ENCODE assay signal across 14 mouse cellular contexts in genomic region chr4:136943175-136943574, GRCm38 (mm10). TPM values are rescaled to one million over a fixed set of nuclear protein-coding genes. Genes with fewer than 3 reads are reported as not detected.
DNase-seq lines count a peak whose midpoint lies in the region; ATAC-seq and TF ChIP-seq lines count a peak whose summit lies in the region.
"Had no signal": no experiment of that assay in that cellular context is flagged by ENCODE, and none has a peak within 500 bp of the region (broad histone marks: within the 10 kb centered on the region; RNA-seq: fewer than 3 reads in every experiment).

No protein-coding gene starts in this region.

- no peak for DNase-seq in heart, postnatal 4 days
- DNase-seq in embryonic facial prominence, embryonic 10.5 days (ENCODE audit: low spot score) = no peak
- DNase-seq in layer of hippocampus, adult 11-12 months (ENCODE audit: low spot score) = no peak
- DNase-seq: forebrain, postnatal 0 days; kidney, adult 11 months; thymus, postnatal 14 days had no signal

- H3K36me3 ChIP-seq in heart, embryonic 14.5 days (ENCODE audit: control insufficient read depth, insufficient read depth, low read length) = no peaks in the 10 kb centered on the region
- H3K36me3 ChIP-seq in E14TG2a.4 (ENCODE audit: insufficient read depth, low read length) = no peaks in the 10 kb centered on the region
- H3K36me3 ChIP-seq in embryonic facial prominence, embryonic 10.5 days (replicated peaks) = no peaks in the 10 kb centered on the region
- no peaks in the 10 kb centered on the region for H3K36me3 ChIP-seq in midbrain, embryonic 13.5 days
- H3K36me3 ChIP-seq in forebrain, embryonic 16.5 days (ENCODE audit: control insufficient read depth, insufficient read depth) = no peaks in the 10 kb centered on the region
- H3K36me3 ChIP-seq in kidney, embryonic 15.5 days = no peaks in the 10 kb centered on the region

- H3K27me3 ChIP-seq in heart, embryonic 14.5 days (ENCODE audit: control insufficient read depth, insufficient read depth, low read length) = peaks cover 95% of the 10 kb centered on the region
- peaks cover 98% of the 10 kb centered on the region for H3K27me3 ChIP-seq in E14TG2a.4 (ENCODE audit: insufficient read depth, low read length)
- H3K27me3 ChIP-seq in embryonic facial prominence, embryonic 10.5 days (replicated peaks; ENCODE audit: low read depth, poor library complexity, severe bottlenecking) = peaks cover 88% of the 10 kb centered on the region
- H3K27me3 ChIP-seq in midbrain, embryonic 13.5 days = peaks cover 88% of the 10 kb centered on the region
- 0 out of 2 replicates have a peak, but pooled peaks cover 2% of the 10 kb centered on the region for H3K27me3 ChIP-seq in forebrain, embryonic 16.5 days (replicated peaks; ENCODE audit: control insufficient read depth, insufficient read depth, low read length)
- H3K27me3 ChIP-seq in kidney, embryonic 15.5 days = peaks cover 68% of the 10 kb centered on the region

- H3K4me2 ChIP-seq in heart, embryonic 14.5 days (ENCODE audit: low read length) = peak overlapping the region; percentile 40
- H3K4me2 ChIP-seq in midbrain, embryonic 13.5 days (replicated peaks) = peak overlapping the region; percentile 38
- H3K4me2 ChIP-seq in forebrain, embryonic 16.5 days (ENCODE audit: low read length) = no peak overlapping the region
- H3K4me2 ChIP-seq in kidney, embryonic 15.5 days = no peak overlapping the region

- peaks cover 2 to 8% of the 10 kb centered on the region in 2 experiments; a peak in 2 of 4 replicates for H3K4me1 ChIP-seq in heart, embryonic 14.5 days (ENCODE audit: control insufficient read depth in 2 of 2, insufficient read depth in 2 of 2, low read length in 2 of 2)
- peaks cover 38% of the 10 kb centered on the region for H3K4me1 ChIP-seq in E14TG2a.4 (replicated peaks; ENCODE audit: low read depth, low read length)
- H3K4me1 ChIP-seq in embryonic facial prominence, embryonic 10.5 days = peaks cover 47% of the 10 kb centered on the region
- peaks cover 38% of the 10 kb centered on the region for H3K4me1 ChIP-seq in midbrain, embryonic 13.5 days (replicated peaks)
- peaks cover 16% of the 10 kb centered on the region for H3K4me1 ChIP-seq in forebrain, embryonic 16.5 days (replicated peaks; ENCODE audit: control insufficient read depth, insufficient read depth, low read length)
- H3K4me1 ChIP-seq in kidney, embryonic 15.5 days = peaks cover 20% of the 10 kb centered on the region

- WGBS in heart, embryonic 14.5 days = 17% methylated on average over 13 of the region's 13 CpGs
- 21% methylated on average over 13 of the region's 13 CpGs for WGBS in embryonic facial prominence, embryonic 10.5 days
- 24% methylated on average over 13 of the region's 13 CpGs for WGBS in midbrain, embryonic 13.5 days
- WGBS in forebrain, embryonic 16.5 days = 28% methylated on average over 13 of the region's 13 CpGs
- 20% methylated on average over 13 of the region's 13 CpGs for WGBS in kidney, embryonic 15.5 days

- H3K9me3 ChIP-seq in heart, embryonic 14.5 days (ENCODE audit: control insufficient read depth, low read length) = no peaks in the 10 kb centered on the region
- no peaks in the 10 kb centered on the region for H3K9me3 ChIP-seq in E14TG2a.4 (ENCODE audit: low read length)
- no peaks in the 10 kb centered on the region for H3K9me3 ChIP-seq in embryonic facial prominence, embryonic 10.5 days
- no peaks in the 10 kb centered on the region for H3K9me3 ChIP-seq in midbrain, embryonic 13.5 days
- no peaks in the 10 kb centered on the region for H3K9me3 ChIP-seq in forebrain, embryonic 16.5 days (ENCODE audit: control insufficient read depth, low read length)
- no peaks in the 10 kb centered on the region for H3K9me3 ChIP-seq in kidney, embryonic 15.5 days (replicated peaks)

- no peak overlapping the region for H3K4me3 ChIP-seq in heart, embryonic 14.5 days (ENCODE audit: control insufficient read depth in 1 of 2, insufficient read depth in 1 of 2, low read depth in 1 of 2, low read length in 2 of 2)
- peak overlapping the region; percentile 67 for H3K4me3 ChIP-seq in E14TG2a.4 (replicated peaks; ENCODE audit: low read length)
- peak overlapping the region; percentile 36; the same call in 1 of the 2 replicates for H3K4me3 ChIP-seq in embryonic facial prominence, embryonic 10.5 days
- H3K4me3 ChIP-seq in midbrain, embryonic 13.5 days (replicated peaks) = no peak overlapping the region
- no peak overlapping the region for H3K4me3 ChIP-seq in forebrain, embryonic 16.5 days (replicated peaks; ENCODE audit: low read length)
- H3K4me3 ChIP-seq in kidney, embryonic 15.5 days (replicated peaks) = no peak overlapping the region
- H3K4me3 ChIP-seq: gastrocnemius, adult 2 months had no signal

- ATAC-seq in heart, embryonic 14.5 days (ENCODE audit: insufficient number of reproducible peaks, insufficient read depth, low FRiP score, low read depth) = no peak
- no peak for ATAC-seq in midbrain, embryonic 13.5 days
- no peak for ATAC-seq in forebrain, embryonic 16.5 days
- no peak for ATAC-seq in kidney, embryonic 15.5 days (replicated peaks; ENCODE audit: low FRiP score)
- ATAC-seq: forebrain, postnatal 0 days had no signal

- H3K27ac ChIP-seq in heart, embryonic 14.5 days (replicated peaks in 1 of 2; ENCODE audit: control insufficient read depth in 1 of 2, insufficient read depth in 1 of 2, low read depth in 2 of 2, low read length in 2 of 2) = no peak overlapping the region
- H3K27ac ChIP-seq in embryonic facial prominence, embryonic 10.5 days (replicated peaks) = no peak overlapping the region
- peak overlapping the region; percentile 68 for H3K27ac ChIP-seq in midbrain, embryonic 13.5 days
- H3K27ac ChIP-seq in forebrain, embryonic 16.5 days (ENCODE audit: low read length) = no peak overlapping the region
- H3K27ac ChIP-seq in kidney, embryonic 15.5 days = no peak overlapping the region
- H3K27ac ChIP-seq: gastrocnemius, adult 2 months; liver, embryonic 14.5 days had no signal

- TF ChIP-seq CTCF in E14TG2a.4 (conservative IDR thresholded peaks at IDR 0.05; ENCODE audit: low read length) = no peak

- no peak overlapping the region for H3K9ac ChIP-seq in heart, embryonic 14.5 days (ENCODE audit: low read length)
- H3K9ac ChIP-seq in midbrain, embryonic 13.5 days (replicated peaks) = peak overlapping the region; percentile 44; the same call in 1 of the 2 replicates
- no peak overlapping the region for H3K9ac ChIP-seq in forebrain, embryonic 16.5 days (replicated peaks; ENCODE audit: low read depth, low read length)
- no peak overlapping the region for H3K9ac ChIP-seq in kidney, embryonic 15.5 days
- H3K9ac ChIP-seq: forebrain, postnatal 0 days; liver, embryonic 14.5 days had no signal

RNA-seq across cellular contexts. Expression of gene Epha8, which starts 13.4 kb away (rescaled TPM):
- polyA plus RNA-seq in heart, embryonic 14.5 days (2014; fragmentation: Nextera tagmentation; extraction: Ambion mirVana) = not detected in 2 replicates
- total RNA-seq in heart, postnatal 4 days (2021) = not detected
- polyA plus RNA-seq in embryonic facial prominence, embryonic 10.5 days (2016; fragmentation: Nextera tagmentation; extraction: Ambion mirVana) = 0.88 and 1.1 TPM in 2 replicates
- polyA plus RNA-seq in midbrain, embryonic 13.5 days (2015; fragmentation: Nextera tagmentation; extraction: Ambion mirVana) = 11.4 and 16.0 TPM in 2 replicates
- polyA plus RNA-seq in forebrain, embryonic 16.5 days (2015; fragmentation: Nextera tagmentation; extraction: Ambion mirVana) = 3.7 and 6.7 TPM in 2 replicates
- 0.19 and 0.21 TPM in 2 replicates for polyA plus RNA-seq in kidney, embryonic 15.5 days (2015; fragmentation: Nextera tagmentation; extraction: Ambion mirVana)
- total RNA-seq: gastrocnemius, adult 2 months; megakaryocyte-erythroid progenitor cell, adult 5-6 weeks had no signal

RNA-seq across cellular contexts. Expression of gene C1qa, which starts 44.6 kb away (rescaled TPM):
- polyA plus RNA-seq in heart, embryonic 14.5 days (2014; fragmentation: Nextera tagmentation; extraction: Ambion mirVana) = 23.2 and 26.5 TPM in 2 replicates
- total RNA-seq in heart, postnatal 4 days (2021) = 10 to 100 TPM; 14.5 to 14.7 TPM
- 4.6 and 8.1 TPM in 2 replicates for polyA plus RNA-seq in embryonic facial prominence, embryonic 10.5 days (2016; fragmentation: Nextera tagmentation; extraction: Ambion mirVana)
- polyA plus RNA-seq in midbrain, embryonic 13.5 days (2015; fragmentation: Nextera tagmentation; extraction: Ambion mirVana) = 14.4 and 16.5 TPM in 2 replicates
- polyA plus RNA-seq in forebrain, embryonic 16.5 days (2015; fragmentation: Nextera tagmentation; extraction: Ambion mirVana) = 16.8 and 24.6 TPM in 2 replicates
- 19.9 and 24.3 TPM in 2 replicates for polyA plus RNA-seq in kidney, embryonic 15.5 days (2015; fragmentation: Nextera tagmentation; extraction: Ambion mirVana)
- total RNA-seq: megakaryocyte-erythroid progenitor cell, adult 5-6 weeks had no signal

RNA-seq across cellular contexts. Expression of gene C1qc, which starts 50.3 kb away (rescaled TPM):
- 26.5 and 28.1 TPM in 2 replicates for polyA plus RNA-seq in heart, embryonic 14.5 days (2014; fragmentation: Nextera tagmentation; extraction: Ambion mirVana)
- 10 to 100 TPM; 11.5 to 13.8 TPM for total RNA-seq in heart, postnatal 4 days (2021)
- 5.6 and 7.2 TPM in 2 replicates for polyA plus RNA-seq in embryonic facial prominence, embryonic 10.5 days (2016; fragmentation: Nextera tagmentation; extraction: Ambion mirVana)
- 13.6 and 16.2 TPM in 2 replicates for polyA plus RNA-seq in midbrain, embryonic 13.5 days (2015; fragmentation: Nextera tagmentation; extraction: Ambion mirVana)
- polyA plus RNA-seq in forebrain, embryonic 16.5 days (2015; fragmentation: Nextera tagmentation; extraction: Ambion mirVana) = 13.9 and 17.6 TPM in 2 replicates
- polyA plus RNA-seq in kidney, embryonic 15.5 days (2015; fragmentation: Nextera tagmentation; extraction: Ambion mirVana) = 20.2 and 21.3 TPM in 2 replicates
- total RNA-seq: megakaryocyte-erythroid progenitor cell, adult 5-6 weeks had no signal

RNA-seq across cellular contexts. Expression of gene C1qb, which starts 57.2 kb away (rescaled TPM):
- polyA plus RNA-seq in heart, embryonic 14.5 days (2014; fragmentation: Nextera tagmentation; extraction: Ambion mirVana) = 46.7 and 49.3 TPM in 2 replicates
- 10 to 100 TPM; 14.6 to 17.9 TPM for total RNA-seq in heart, postnatal 4 days (2021)
- 17.0 and 20.1 TPM in 2 replicates for polyA plus RNA-seq in embryonic facial prominence, embryonic 10.5 days (2016; fragmentation: Nextera tagmentation; extraction: Ambion mirVana)
- 25.0 and 30.4 TPM in 2 replicates for polyA plus RNA-seq in midbrain, embryonic 13.5 days (2015; fragmentation: Nextera tagmentation; extraction: Ambion mirVana)
- polyA plus RNA-seq in forebrain, embryonic 16.5 days (2015; fragmentation: Nextera tagmentation; extraction: Ambion mirVana) = 24.1 and 32.0 TPM in 2 replicates
- polyA plus RNA-seq in kidney, embryonic 15.5 days (2015; fragmentation: Nextera tagmentation; extraction: Ambion mirVana) = 42.7 and 48.4 TPM in 2 replicates
- total RNA-seq: megakaryocyte-erythroid progenitor cell, adult 5-6 weeks had no signal

Comparison
In these comparisons a context has a peak if more than half of its experiments do, and no peak if none do; other contexts are left out.
1. H3K4me2 ChIP-seq: peak in heart, embryonic 14.5 days (single experiment) and midbrain, embryonic 13.5 days (single experiment); none in forebrain, embryonic 16.5 days (single experiment) and kidney, embryonic 15.5 days (single experiment).
2. H3K4me3 ChIP-seq: peak in E14TG2a.4 (single experiment) and embryonic facial prominence, embryonic 10.5 days (single experiment); none in heart, embryonic 14.5 days (0 of 2), midbrain, embryonic 13.5 days (single experiment), forebrain, embryonic 16.5 days (single experiment) and kidney, embryonic 15.5 days (single experiment).